Mouse (Mus musculus): Measurements from ENCODE around the gene Brpf3. TPM values are rescaled to one million over a fixed set of nuclear protein-coding genes. Genes with fewer than 3 reads are reported as not detected.
"Not testable (repeated sequence)": the region's sequence is repeated elsewhere in the genome, so short reads cannot be mapped to it uniquely, and the experiment has no call there.

Gene Brpf3
- total RNA-seq, 2 experiments from 2014 or later = 6.2 to 61.1 TPM

DNA sequence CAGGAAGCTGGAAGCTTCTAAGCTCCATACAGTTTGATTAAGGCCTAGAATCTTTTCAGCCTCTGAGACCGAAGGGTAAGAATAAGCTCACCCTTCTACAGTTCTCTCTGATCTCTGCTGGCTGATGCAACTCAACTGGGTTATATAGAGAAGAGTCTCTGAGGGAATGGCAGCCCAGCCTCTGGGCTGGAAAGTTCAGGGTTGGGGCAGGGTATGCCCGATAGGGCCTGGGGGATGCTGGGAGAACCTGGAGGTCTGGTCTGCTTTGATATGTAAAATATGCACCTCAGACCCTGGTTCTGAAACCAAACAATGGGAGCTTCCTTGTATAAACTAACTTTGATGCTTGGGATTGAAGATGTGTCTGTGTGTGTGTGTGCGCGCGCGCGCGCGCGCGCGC lies 13.4 kb upstream of the Brpf3 start:
- no peak for ATAC-seq (replicated peaks; ENCODE audit: low FRiP score, low TSS enrichment, poor library complexity, severe bottlenecking)

DNA sequence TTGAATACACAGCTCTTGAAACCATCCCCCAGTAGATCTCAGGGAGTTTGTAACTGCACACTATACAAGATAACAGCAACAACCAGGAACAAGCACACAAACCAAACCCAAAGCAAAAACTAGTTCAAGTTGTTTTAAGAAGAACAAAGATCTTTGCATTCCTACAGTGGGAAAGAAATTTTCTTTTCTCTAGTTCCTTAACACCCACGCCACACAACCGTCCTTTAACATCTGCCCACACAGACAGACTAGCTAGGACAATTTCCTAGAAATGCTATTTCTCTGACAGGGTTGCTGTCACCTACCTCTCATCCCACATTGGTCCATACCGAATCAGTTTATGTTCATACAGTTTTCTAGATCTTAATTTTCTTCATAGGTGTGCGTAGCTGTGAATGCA lies 3.9 kb upstream of the Brpf3 start:
- ATAC-seq (replicated peaks; ENCODE audit: low FRiP score, low TSS enrichment, poor library complexity, severe bottlenecking) = no peak

DNA sequence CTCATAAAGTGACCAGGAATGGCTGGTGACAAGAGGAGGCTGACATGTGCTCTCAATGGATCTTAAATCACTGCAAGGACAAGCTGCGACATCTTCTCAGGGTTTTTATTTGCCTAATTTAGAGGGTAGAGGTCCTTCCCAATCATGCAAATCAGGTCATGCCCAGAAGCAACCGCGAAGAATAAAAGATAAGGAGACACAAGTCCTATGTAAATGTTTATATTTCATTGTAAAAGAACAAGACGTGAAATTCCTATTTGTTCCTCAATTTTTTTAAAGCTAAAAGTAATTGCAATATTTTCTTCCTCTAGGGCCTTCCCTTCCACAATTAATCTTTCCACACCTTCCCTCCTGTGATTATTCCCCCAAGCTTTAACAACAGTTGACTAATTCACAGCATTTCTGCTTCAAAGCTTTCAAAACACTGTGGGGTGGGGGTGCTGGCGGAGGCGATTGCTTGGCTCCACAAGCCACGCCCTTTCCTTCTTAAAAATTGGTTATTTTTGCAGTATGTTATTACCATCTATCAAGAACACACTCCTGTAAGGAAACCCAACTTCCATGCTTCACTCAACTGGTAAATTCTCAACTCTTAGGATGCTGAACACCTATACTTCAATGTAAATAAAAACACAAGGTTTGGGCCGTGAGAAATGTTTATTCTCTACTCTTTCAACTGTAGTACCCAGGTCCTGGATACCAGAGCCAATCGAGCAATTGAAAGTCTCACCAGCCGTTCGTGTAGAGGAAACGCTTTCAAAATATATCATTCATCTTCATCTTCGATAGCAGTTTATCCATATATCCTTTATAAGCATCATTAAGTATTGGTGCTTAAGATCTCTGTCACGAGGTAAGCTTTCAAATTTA lies 1.4 kb upstream of the Brpf3 start:
- no peak for ATAC-seq (replicated peaks; ENCODE audit: low FRiP score, low TSS enrichment, poor library complexity, severe bottlenecking)

DNA sequence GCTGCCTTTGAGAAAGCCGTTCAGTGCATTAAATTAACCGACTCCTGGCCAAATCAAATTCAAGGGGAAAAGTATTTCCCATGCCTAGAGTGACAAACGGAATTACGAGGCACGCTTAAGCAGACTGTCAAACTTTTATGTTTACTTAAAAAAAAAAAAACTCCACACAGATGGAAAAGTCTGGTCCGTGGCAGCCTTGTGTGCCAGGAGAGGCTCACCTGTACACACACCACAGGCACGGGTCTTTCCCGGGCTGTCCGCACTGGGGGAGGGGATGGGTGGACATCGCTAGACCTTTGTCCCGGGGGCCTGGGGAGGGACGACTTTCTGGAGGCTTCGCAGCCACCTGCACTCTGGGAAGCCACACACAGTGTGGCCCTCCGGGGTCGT lies 614 bp upstream of the Brpf3 start:
- no peak for ATAC-seq (replicated peaks; ENCODE audit: low FRiP score, low TSS enrichment, poor library complexity, severe bottlenecking)

DNA sequence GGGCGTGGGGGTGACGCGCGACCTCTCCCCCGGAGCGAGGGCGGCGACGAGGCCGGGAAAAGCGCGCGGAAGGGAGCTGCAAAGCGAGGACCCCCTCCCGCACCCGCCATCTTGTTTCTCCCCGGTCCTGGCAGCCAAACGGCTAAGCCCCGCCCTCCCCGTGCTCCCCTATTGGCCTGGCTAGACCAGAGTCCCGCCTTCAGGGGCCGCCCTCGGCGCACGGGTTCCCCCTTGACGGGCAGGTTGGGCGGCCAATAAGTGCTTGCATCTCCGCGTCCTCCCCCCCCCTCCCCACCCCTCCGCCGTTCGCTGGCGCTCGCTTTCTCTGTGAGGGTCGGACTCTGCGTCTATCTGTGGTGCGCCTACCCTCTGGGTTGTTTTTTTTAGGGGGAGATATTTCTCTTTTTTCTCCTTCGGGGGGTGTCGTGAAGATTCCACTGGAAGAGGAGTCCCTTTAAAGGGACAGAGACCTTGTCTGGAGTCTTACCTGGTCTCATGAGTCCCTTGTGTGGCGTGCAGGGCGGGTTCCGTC lies 650 bp downstream of the Brpf3 start:
- peak; percentile 94 for ATAC-seq (replicated peaks; ENCODE audit: low FRiP score, low TSS enrichment, poor library complexity, severe bottlenecking)

DNA sequence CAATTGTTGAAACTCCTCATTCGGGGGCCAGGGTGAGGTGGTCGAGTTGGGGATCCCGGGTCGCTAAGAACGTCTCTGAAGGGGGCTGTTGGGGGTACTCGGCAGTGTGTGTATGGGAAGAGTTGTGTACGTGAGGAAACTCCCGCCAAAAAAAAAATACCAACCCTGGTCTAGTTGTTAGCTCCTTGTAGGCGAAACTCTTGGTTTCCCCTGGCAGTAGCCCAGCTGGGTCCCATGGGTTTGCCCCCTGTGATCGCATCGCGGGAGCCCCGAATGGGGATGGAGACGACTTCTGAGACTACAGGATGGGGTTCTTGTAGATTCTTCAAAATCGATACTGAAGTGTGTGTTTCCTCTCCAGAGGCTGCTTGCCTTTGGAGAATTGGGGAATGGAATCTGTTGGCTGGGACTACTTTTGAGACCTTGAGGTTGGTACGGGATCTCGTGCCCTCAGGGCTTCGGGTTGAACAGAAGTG lies 1.2 kb downstream of the Brpf3 start:
- ATAC-seq (replicated peaks; ENCODE audit: low FRiP score, low TSS enrichment, poor library complexity, severe bottlenecking) = no peak

DNA sequence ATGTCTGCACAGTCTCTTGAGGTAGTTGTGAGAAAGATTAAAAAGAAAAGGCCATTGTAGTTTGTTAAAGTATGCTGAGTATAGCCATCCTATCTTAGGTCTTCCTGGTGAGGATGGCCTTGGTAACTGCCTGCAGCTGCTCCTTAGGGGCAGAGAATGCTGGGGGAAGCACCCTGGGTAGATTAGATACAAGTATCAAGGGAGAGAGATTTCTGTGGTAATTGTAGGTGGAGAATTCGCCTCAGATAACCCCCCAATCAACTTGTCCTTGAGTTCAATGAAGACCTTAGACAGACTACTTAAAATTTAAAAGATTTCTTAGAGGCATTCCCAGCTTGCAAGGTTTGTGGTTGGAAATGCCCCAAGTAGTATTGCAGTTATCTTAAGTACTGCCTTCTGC lies 2.4 kb downstream of the Brpf3 start:
- peak; percentile 48 for ATAC-seq (replicated peaks; ENCODE audit: low FRiP score, low TSS enrichment, poor library complexity, severe bottlenecking)

DNA sequence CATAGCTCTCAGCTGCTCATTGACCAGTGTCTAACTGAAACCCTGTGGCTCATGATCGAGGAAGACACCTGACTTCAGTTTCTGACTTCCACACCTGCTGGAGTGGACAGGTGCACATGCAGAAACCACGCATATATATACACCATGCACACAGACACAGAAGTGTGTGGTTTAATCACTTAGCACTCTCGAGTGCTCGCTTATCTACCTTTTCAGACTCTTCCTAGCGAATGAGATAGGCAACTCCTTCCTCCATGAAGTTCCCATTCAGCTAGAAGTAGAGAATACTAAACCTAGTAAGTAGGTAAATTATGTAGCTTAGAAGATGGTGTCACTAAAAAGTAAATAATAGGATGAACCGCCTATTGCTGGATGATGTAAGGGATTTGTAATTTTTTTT lies 4.1 kb downstream of the Brpf3 start:
- no peak for ATAC-seq (replicated peaks; ENCODE audit: low FRiP score, low TSS enrichment, poor library complexity, severe bottlenecking)

DNA sequence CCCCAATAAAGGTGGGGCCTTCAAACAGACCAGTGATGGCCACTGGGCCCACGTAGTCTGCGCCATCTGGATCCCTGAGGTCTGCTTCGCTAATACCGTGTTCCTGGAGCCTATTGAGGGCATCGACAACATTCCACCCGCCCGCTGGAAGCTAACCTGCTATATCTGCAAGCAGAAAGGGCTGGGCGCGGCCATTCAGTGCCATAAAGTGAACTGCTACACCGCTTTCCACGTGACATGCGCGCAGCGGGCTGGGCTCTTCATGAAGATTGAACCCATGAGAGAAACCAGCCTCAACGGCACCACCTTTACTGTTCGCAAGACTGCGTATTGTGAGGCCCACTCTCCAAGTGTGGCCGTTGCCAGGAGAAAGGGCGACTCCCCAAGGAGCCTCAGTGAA lies 5.9 kb downstream of the Brpf3 start:
- ATAC-seq (replicated peaks; ENCODE audit: low FRiP score, low TSS enrichment, poor library complexity, severe bottlenecking) = no peak

DNA sequence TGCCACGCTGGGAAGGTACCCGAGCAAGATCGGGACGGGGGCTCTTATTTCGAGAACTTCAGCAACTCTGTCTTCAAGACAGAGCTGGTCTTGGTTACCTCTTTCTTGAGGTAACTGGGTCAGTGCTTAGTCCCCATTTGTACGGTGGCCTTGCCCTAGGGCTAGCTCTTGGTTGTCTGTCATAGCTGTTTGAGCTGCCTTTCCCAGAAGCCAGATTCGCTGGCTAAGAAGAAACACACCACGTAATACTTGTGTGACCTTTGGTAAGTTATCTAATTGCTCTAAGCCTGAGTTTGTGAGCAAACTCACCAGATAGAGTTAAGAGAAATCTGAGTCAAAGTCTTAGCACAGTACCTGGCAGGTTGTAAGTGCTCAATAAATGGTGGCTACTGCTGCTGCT lies 7.8 kb downstream of the Brpf3 start:
- ATAC-seq (replicated peaks; ENCODE audit: low FRiP score, low TSS enrichment, poor library complexity, severe bottlenecking) = no peak

DNA sequence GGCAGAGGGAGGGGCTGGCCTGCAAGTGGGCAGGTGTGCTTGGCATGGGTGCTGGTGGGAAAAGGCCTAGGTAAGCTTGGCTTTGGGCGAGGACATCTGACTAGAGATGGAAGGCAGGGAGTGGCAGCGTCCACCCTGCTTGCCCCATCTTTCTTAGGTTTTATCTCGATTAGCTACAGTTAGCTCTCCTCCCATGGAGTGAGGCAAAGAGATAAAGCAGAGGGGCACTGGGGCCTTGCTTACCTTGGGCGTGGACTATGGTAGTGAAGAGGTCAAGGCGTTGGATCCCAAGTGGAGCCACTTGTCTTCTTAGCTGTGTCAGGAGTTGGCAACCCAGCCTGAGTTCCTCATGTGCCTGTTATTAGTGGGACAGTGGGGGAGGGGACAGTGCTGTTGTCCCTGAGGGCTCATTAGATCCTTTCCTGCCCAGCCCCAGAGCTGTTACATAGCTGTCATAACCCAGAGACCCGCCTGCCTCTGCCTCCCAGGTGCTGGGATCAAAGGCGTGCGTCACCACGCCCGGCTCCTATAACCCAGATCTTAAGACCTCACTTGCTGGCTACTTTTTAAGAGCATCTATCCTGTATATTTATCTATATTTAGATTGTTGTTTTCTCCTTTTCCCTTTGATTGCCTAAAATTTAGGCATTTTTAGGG lies 8.4 kb downstream of the Brpf3 start:
- peak; percentile 66 for ATAC-seq (replicated peaks; ENCODE audit: low FRiP score, low TSS enrichment, poor library complexity, severe bottlenecking)

DNA sequence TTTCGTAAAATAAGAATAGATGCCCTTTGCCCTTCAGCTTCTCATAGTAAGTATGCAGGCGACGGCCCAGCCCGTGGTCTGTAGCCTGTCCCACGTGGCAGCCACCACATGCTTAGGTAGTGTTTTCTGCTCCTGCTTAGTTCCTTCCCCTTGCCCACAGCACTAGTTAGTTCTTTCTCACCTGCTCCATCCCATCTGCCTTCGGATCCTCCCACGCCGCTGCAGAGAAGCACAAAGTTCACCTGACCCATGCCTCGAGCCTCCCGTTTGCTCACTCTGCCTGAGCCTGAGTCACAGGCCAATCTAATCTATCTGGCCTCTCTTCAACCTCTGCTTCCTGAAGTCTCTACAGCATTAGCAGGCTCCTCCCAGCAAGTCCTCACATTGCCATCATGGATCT lies 11.5 kb downstream of the Brpf3 start:
- no peak for ATAC-seq (replicated peaks; ENCODE audit: low FRiP score, low TSS enrichment, poor library complexity, severe bottlenecking)

DNA sequence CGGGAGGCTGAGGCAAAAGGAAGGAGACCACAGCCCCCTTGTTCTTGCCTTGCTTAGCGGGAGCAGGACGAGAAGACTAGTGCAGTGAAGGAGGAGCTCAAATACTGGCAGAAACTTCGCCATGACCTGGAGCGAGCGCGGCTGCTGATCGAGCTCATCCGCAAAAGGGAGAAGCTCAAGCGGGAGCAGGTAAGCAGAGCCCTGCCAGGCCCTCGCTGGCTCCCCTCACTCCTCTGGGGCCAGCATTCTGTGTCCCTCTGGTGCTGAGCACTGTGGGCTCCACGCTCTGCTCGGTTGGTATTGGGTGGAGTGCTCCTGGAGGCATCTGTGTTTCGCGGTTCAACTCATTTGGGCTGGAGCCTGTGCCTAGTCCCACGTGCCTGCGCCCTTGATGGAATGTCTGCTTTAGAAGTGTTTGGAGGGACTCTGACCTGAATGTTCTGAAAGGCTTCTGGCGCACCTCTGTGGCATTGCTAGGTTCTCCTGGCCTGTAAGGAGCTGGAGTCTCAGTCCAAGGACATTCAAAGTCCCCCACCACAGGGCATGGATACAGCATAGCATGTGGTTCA lies 13.7 kb downstream of the Brpf3 start:
- ATAC-seq (replicated peaks; ENCODE audit: low FRiP score, low TSS enrichment, poor library complexity, severe bottlenecking) = no peak

DNA sequence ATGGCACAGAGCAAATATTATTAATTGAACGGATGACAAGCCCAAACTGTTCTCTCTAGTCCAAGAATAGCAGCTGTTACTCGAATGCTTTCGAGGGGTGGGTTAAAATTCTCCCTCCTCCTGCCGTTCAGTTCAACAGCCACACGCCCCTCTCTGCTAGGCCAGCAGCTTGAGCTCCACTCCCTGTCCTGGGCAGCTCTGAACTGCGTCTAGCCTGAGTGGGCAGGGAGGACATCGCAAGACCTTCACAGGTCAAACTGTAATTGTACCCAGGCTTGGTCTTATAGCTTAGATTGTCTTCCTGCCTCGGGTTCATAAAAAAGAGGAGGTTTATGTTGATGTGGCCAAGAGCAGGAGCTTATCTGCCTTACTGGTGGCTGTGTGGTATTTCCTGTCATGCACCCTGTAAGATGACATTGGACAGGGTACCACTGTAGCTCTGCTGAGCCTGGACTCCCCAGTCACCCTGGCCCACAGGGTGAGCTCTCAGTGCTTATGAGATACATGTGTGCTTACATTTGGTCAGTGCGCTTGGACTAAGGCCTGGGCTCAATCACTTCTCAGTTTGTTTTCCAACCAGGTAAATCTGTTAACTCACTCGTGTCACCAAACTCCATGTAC lies 14.6 kb downstream of the Brpf3 start:
- no peak for ATAC-seq (replicated peaks; ENCODE audit: low FRiP score, low TSS enrichment, poor library complexity, severe bottlenecking)

DNA sequence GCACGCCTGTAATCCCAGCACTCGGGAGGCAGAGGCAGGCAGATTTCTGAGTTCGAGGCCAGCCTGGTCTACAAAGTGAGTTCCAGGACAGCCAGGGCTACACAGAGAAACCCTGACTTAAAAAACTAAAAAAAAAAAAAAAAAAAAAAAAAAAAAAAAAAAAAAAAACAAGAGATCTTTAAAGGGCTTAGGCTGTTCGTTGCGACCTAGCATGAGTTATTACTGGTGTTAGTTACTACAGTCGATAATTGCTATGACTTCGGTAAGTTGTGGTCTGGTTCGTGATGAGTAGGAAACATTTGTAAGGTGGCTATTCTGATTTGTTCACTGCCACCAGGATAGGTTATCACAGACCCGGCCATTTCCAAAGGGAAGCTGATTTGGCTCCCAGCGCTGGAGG lies 15.4 kb downstream of the Brpf3 start:
- not testable (repeated sequence) for ATAC-seq (replicated peaks; ENCODE audit: low FRiP score, low TSS enrichment, poor library complexity, severe bottlenecking)

DNA sequence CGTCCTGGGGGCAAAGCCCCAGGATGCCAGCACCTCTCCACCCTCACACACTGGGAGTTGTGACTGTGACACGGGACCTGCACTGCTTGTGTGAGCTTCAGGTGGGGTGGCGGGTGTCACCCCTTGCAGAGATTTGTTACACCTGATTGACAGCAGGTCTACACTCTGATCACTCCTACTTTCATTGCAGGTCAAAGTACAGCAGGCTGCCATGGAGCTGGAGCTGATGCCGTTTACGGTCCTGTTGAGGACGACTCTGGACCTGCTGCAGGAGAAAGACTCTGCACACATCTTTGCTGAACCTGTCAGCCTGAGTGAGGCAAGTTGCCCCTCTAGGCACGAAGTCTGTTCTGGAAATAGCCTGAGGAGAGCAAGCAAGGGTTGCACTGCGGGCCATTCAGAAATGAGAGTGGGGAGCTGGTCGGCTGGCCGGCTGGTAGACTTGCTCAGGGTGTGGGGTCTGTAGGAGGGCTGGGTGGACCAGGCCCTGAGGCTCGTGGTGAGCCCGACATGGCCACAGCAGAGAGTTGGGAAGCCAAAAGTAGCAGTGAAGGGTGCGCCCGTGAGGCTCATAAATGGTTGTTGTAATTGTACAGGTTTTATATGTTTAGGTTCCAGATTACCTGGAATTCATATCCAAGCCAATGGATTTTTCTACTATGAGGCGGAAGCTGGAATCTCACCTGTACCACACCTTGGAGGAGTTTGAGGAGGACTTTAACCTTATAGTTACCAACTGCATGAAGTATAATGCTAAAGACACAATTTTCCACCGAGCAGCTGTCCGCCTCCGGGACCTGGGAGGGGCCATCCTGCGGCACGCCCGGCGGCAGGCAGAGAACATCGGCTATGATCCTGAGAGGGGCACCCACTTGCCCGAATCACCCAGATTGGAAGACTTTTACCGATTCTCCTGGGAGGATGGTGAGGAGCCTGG lies 16.3 kb downstream of the Brpf3 start:
- ATAC-seq (replicated peaks; ENCODE audit: low FRiP score, low TSS enrichment, poor library complexity, severe bottlenecking) = no peak

DNA sequence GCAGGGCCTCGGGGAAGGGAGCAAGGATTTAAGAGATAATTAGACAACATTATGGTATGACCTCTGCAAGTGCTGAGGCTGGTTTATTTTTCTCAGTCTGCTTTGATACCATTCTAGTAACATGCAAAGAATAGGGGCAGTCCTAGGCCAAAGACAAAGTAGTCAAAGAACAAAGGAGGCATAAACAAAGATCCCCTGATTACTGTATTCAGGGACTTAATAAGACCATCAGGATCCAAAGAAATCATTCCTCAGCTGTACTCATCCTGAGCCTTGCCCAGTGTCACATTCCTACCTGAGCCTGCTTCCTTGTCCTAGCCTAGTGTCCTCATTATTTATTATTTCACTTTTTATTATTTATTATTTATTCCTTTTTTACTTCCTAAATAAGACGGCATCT lies 19.3 kb downstream of the Brpf3 start:
- no peak for ATAC-seq (replicated peaks; ENCODE audit: low FRiP score, low TSS enrichment, poor library complexity, severe bottlenecking)

DNA sequence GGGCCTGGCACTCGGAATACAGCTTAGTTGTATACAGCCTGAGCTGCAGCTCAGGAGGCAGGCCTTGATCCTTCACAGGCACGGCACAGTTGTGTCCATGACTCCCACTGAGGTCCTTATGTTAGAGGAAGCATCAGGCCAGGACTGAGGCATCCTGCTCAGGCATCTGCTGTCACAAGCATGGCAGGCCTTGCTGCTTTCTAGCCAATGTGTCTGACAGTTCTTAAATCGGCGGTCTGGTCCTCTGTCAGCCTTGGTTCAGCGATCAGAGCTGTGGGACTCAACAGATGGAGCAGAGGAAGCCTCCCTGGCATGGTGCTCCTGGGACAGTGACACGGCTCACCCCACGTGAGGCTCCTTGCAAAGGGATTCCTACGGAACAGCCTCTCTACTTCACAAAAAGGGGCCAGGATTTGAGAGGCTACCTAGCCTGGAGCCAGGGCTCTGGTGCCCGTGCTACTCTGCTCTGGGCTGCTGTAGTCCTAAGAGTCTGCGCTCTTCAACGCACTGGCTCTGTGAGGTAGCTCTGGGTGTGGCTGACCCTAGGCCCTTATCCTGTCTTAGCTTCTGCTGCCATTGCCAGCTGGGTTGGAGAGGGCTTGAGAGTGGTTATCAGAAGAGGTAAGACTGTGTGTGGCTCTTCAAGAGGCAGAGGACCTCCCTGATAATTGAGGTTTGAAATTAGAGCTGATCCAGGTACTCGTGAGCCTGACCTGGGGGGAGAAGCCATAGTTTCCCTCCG lies 22.3 kb downstream of the Brpf3 start:
- ATAC-seq (replicated peaks; ENCODE audit: low FRiP score, low TSS enrichment, poor library complexity, severe bottlenecking) = peak; percentile 99
